Mouse (Mus musculus) testis, adult 2 months (tissue): ENCODE measurements around the gene Slc38a2. TPM values are rescaled to one million over a fixed set of nuclear protein-coding genes. Genes with fewer than 3 reads are reported as not detected.

ENCODE experiments used
- H3K27ac ChIP-seq: fragments of 200-500 bp; 2 replicates; pipeline ENCODE4 v1.5.1; 2012; ENCODE audit warnings: low read depth, low read length; ENCODE audit not compliant: control insufficient read depth, insufficient read depth
- H3K27me3 ChIP-seq: fragments of 200-500 bp; 2 replicates; pipeline ENCODE4 v1.6.1; 2012; ENCODE audit warnings: mild to moderate bottlenecking, low read length, moderate library complexity; ENCODE audit not compliant: control insufficient read depth, insufficient read depth
- H3K36me3 ChIP-seq: fragments of 200-500 bp; 2 replicates; pipeline ENCODE4 v1.6.1; 2012; ENCODE audit warnings: mild to moderate bottlenecking, low read length; ENCODE audit not compliant: control insufficient read depth, insufficient read depth
- H3K4me1 ChIP-seq: fragments of 200-500 bp; 2 replicates; pipeline ENCODE4 v1.6.1; 2012; ENCODE audit warnings: low read length; ENCODE audit not compliant: control insufficient read depth, insufficient read depth
- H3K4me3 ChIP-seq: fragments of 200-500 bp; 2 replicates; pipeline ENCODE4 v1.5.1; 2012; ENCODE audit warnings: low read depth, mild to moderate bottlenecking, low read length, moderate library complexity, mixed read lengths; ENCODE audit not compliant: control insufficient read depth
- CTCF ChIP-seq: fragments of 200-500 bp; IDR thresholded peaks from 2 replicates; pipeline ENCODE4 v1.5.1; 2012; ENCODE audit warnings: low read depth, mild to moderate bottlenecking, inconsistent platforms, low read length, moderate library complexity; ENCODE audit not compliant: control insufficient read depth, insufficient read depth, insufficient replicate concordance
- POLR2A ChIP-seq: fragments of 200-500 bp; IDR thresholded peaks from 2 replicates; pipeline ENCODE4 v1.6.1; 2012; ENCODE audit warnings: low read depth, mild to moderate bottlenecking, inconsistent platforms, low read length, moderate library complexity; ENCODE audit not compliant: control insufficient read depth
- polyA plus RNA-seq: library from polyadenylated mRNA; depleted of rRNA; stranded (reverse); fragments of >200 nt; gene quantifications from 2 replicates; pipeline ENCODE4 v1.2.3, GENCODE M21; 2012

The Slc38a2 gene
- polyA plus RNA-seq, 1 experiment = 10.8 TPM

- no peak overlapping the region for H3K27ac ChIP-seq
Measured at GRCm38 (mm10) chr15:96654714-96655113, 44.8 kb downstream of the Slc38a2 start.

GRCm38 (mm10) chr15:96653011-96653410 is 46.5 kb downstream of the Slc38a2 start:
- H3K36me3 ChIP-seq = no peaks in the 10 kb centered on the region
- TF ChIP-seq POLR2A = no peak
- TF ChIP-seq CTCF = no peak
- H3K27ac ChIP-seq = no peak overlapping the region
- H3K4me3 ChIP-seq = no peak overlapping the region
- H3K4me1 ChIP-seq = no peaks in the 10 kb centered on the region
- no peaks in the 10 kb centered on the region for H3K27me3 ChIP-seq

More at GRCm38 (mm10) chr15:96654714-96655113, 44.8 kb downstream of the Slc38a2 start:
- H3K4me3 ChIP-seq = no peak overlapping the region
- no peaks in the 10 kb centered on the region for H3K36me3 ChIP-seq
- no peaks in the 10 kb centered on the region for H3K4me1 ChIP-seq
- TF ChIP-seq POLR2A = no peak
- TF ChIP-seq CTCF = no peak
- H3K27me3 ChIP-seq = no peaks in the 10 kb centered on the region

DNA sequence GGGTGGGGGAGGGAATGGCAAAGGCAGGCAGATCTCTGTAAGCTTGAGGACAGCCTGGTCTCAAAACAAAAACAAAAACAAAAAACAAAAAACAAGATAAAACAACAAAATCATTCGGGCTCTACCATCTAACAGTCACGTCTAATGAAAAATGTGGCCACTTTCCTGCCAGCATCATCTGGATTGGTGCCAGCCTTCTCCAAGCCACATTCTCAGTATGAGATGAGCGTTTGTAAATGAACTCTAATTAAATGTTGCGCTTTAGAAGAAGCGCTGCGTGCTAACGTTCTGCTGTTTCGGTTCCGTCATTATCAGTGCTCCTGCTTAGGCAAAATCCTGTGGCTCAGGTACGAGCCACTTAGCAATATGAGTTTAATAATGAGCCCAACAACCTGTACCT is 47.0 kb downstream of the Slc38a2 start:
- Histone ChIP-seq H3K4me1 (peaks cover 2% of the 10 kb centered on the region; the same call in 1 of the 2 replicates), H3K36me3 (no peaks in the 10 kb centered on the region), H3K4me3 (no peak overlapping the region), H3K27ac (no peak overlapping the region), H3K27me3 (no peaks in the 10 kb centered on the region)
- no peak for TF ChIP-seq POLR2A
- TF ChIP-seq CTCF = no peak

- H3K27ac ChIP-seq = no peak overlapping the region
- H3K27me3 ChIP-seq = no peaks in the 10 kb centered on the region; the same call in 1 of the 2 replicates
- no peak overlapping the region for H3K4me3 ChIP-seq
- no peaks in the 10 kb centered on the region for H3K36me3 ChIP-seq
- peaks cover 12% of the 10 kb centered on the region for H3K4me1 ChIP-seq
- no peak for TF ChIP-seq POLR2A
- TF ChIP-seq CTCF = no peak
Measured at GRCm38 (mm10) chr15:96647376-96647775, 52.2 kb downstream of the Slc38a2 start.

DNA sequence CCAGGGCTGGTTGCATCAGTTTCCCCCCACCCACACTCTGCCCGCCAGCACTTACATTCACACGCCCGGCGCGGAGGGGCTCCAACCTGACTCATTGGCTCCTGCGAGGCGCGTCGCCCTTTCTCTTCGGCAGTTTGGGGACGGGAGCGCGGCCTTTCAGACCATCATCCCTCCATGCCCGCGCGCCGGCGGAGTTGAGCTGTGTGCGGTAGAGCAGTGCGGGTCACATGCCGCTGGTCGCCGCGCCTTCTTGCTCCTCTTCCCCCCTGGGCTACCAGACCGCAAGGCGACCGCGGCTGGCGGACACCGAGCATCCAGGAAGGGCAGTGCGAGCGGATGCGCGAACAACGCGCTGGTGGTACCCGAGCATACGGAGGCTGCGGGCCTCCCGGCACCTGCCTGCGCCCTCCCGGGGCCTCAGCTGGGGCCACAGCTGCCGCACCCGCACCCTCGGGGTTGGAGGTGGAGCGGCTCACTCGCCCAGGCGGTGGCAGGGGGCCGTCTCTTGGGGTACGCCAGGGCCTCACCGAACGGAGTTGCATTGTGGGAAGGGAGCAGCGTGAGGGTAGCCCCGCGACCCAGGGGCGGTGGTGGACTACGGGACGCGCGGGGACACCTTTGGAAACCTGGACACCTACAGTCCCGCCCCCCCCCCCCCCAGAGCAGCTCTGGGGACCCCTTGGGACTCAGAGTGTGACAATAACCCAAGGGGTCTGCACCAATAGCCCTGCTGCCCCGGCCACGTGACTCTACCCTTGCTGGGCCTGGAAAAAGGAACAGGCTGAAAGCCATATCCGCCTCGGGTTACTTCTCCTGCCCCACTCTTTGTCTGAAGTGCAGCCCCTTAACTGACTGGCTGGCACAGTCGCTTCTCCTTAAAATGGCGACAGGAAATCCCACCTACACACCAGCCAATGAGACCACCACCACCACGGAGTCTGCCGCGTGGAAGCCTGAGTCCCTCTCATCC is 56.8 kb downstream of the Slc38a2 start, which contains the start of gene Slc38a1:
Slc38a1 (minus strand) TSS at position 478 of the 970 bp plus-strand sequence.
- peak within 1 kb of the TSS; percentile 65 for H3K4me3 ChIP-seq
- peaks cover 25% of the 10 kb centered on the region for H3K4me1 ChIP-seq
- TF ChIP-seq CTCF (no peak), POLR2A (no peak)
- H3K27me3 ChIP-seq = no peaks in the 10 kb centered on the region; the same call in 1 of the 2 replicates
- H3K27ac ChIP-seq = no peak within 1 kb of the TSS
- no peaks in the 10 kb centered on the region for H3K36me3 ChIP-seq

- TF ChIP-seq POLR2A = no peak
- no peak for TF ChIP-seq CTCF
- Histone ChIP-seq H3K4me1 (peaks cover 21% of the 10 kb centered on the region), H3K36me3 (no peaks in the 10 kb centered on the region), H3K27me3 (no peaks in the 10 kb centered on the region; the same call in 1 of the 2 replicates), H3K4me3 (peak overlapping the region; percentile 65), H3K27ac (no peak overlapping the region)
Measured at GRCm38 (mm10) chr15:96641821-96642435, 57.6 kb downstream of the Slc38a2 start.

DNA sequence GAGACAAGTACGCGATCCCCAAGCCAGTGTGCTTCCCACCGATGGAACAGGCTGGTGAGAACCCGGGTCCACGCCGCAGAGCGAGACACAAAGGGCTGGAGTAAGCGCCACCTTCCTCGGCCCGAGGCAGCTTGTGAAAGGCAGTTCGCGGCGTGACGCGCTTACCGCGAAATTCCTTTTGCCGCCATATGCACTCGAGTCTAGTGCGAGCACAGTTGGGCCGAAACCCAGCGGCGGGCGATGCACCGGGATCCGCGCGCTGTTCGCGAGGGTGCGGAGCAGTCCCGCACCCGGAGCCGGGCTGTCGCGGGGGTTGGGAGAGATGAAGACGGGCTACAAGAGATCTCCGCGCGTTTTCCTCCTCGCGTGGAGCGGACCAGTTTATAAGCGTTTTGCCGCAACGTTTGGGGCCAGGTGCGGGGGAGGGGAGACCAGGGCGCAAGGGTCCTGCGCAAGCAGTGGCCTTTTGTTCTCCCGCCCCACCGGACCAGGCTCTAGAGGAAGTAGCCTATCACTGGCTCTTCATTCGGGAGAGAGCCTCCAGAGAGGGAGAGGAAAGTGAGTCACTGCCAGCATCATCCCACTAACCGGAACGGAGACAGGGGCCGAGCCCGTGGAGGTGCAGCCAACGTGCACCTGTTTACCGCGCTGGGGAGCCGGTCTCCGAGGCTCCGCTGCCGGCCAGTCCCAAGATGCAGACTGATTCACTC is 58.3 kb downstream of the Slc38a2 start:
- no peaks in the 10 kb centered on the region for H3K36me3 ChIP-seq
- no peak overlapping the region for H3K27ac ChIP-seq
- TF ChIP-seq POLR2A = no peak
- no peak for TF ChIP-seq CTCF
- H3K27me3 ChIP-seq = no peaks in the 10 kb centered on the region; the same call in 1 of the 2 replicates
- H3K4me3 ChIP-seq = peak overlapping the region; percentile 65
- peaks cover 21% of the 10 kb centered on the region for H3K4me1 ChIP-seq
